Mouse (Mus musculus) frontal cortex, adult (tissue): ENCODE results near the gene Srm.

Experiments used
- ATAC-seq: cut with Nextera tagmentation; 2 replicates; pipeline ENCODE4 v1.9.2; 2017; ENCODE audit warnings: mild to moderate bottlenecking, moderate library complexity, mixed read lengths; ENCODE audit not compliant: low TSS enrichment

Srm gene

GRCm38 (mm10) chr4:148601871-148602270 lies 10.6 kb downstream of the Srm start:
- ATAC-seq: no peak

GRCm38 (mm10) chr4:148602357-148603120 lies 11.2 kb downstream of the Srm start, which contains the start of gene Masp2:
Masp2 (plus strand) TSS chr4:148602554.
- no peak for ATAC-seq

- ATAC-seq: peak; percentile 28
These were observed 12.3 kb downstream of the Srm start for GRCm38 (mm10) chr4:148603376-148604139.

GRCm38 (mm10) chr4:148604141-148604540 lies 12.8 kb downstream of the Srm start:
- ATAC-seq: peak; percentile 81

DNA sequence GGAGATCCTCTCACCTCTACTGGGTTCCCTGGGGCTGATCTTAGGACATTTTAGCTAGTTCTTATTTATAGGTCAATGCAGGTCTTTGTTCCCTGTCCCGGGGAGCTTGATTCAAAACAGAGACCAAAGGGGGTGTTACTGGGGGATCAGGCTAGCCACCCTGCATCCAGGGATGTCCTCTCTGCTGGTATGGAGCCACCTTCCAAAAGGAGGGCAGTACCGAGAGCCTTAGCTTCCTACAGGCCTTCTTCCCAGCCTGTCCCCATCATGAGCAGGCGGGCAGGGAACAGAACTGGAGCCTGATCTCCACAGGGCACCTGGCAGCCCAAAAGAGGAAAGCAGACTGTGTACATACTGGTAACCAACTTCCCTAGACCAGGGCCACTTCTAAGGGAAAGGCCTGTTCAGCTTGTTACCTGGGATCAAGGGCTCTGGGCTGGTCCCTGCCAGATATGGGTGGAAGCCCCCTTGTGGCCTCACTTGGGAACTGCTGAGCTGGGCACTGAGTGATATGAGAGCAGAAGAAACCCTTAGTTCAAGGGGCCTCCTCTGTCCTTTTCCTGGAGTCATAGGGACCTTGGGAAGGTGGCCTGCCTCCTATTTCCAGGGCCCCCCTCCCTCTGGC lies 13.3 kb downstream of the Srm start:
- peak; percentile 32; the same call in 1 of the 2 replicates for ATAC-seq

DNA sequence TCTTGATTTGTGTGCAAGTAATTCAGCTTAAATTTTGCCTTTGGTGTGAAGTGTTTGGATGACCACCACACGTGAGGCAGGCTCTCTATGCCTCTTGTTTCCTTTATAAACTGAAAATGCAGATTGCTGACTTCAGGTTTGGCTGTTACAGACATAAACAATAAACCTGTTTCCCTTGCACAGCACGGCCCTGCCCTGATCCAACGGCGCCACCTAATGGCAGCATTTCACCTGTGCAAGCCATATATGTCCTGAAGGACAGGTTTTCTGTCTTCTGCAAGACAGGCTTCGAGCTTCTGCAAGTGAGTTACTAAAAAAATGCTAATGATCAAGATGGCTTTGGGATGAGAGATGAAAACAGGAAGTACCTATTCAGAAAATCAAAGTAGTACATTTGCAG lies 16.5 kb downstream of the Srm start:
- 0 out of 2 replicates have a peak, but pooled peaks have one; percentile 35 for ATAC-seq

- no peak for ATAC-seq
These were observed 18.5 kb downstream of the Srm start for GRCm38 (mm10) chr4:148609805-148610204.

DNA sequence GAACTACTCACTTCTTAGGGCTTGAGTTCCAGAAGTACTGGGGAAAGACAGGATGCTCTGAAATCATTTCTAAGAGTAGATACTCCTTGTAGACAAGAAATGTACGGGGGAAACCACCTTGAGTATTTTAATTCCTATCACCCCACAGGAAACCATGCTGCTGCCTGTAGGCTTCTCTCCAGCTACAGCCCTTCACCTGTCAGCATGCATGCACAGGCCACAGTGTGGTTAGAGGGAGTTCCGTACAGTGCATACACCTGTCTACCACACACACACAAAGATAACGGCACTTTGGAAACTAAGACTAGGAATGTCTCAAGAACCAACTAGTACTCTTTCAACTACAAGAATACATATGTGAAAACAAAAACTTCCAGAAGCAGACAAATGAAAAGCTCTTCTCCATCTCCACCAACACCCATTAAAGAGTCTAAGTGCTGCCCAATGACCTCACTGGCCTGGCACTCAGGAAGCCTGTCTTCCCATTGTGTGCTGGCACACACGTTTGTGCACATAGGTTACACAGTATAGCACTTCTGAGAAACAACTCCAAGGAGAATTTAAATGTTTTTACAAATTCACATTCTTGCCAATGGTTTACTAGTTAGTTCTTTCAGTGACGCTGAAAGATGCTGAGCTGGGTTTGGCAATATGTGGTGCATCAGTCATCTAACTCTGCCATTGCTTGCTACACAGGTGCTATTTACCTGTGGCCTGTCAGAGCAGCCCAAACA lies 19.5 kb downstream of the Srm start:
- no peak for ATAC-seq

- no peak for ATAC-seq
These were observed 21.3 kb downstream of the Srm start for GRCm38 (mm10) chr4:148612557-148612956.

DNA sequence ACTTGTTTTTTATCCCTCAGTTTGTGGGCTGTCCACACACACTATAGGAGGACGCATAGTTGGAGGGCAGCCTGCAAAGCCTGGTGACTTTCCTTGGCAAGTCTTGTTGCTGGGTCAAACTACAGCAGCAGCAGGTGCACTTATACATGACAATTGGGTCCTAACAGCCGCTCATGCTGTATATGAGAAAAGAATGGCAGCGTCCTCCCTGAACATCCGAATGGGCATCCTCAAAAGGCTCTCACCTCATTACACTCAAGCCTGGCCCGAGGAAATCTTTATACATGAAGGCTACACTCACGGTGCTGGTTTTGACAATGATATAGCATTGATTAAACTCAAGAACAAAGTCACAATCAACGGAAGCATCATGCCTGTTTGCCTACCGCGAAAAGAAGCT lies 22.4 kb downstream of the Srm start:
- no peak for ATAC-seq

DNA sequence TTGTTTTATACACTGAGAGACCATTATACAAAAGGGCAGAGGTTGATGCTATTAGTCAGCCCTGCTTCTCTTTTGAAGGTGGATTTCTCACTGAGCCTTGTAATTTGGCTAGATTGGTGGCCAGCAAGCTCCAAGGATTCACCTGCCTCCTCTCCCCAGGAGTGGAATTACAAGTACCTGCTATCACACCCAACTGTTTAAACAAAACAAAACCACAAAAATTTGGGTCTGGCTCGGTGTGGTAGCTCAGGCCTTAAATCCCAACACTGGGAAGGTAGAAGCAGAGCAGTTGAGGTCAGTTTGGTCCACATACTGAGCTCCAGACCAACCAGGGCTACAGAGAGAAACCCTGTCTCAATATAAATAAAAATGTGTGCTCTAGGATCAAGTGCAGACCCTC lies 28.5 kb downstream of the Srm start:
- no peak for ATAC-seq

- ATAC-seq: no peak
These were observed 29.4 kb downstream of the Srm start for GRCm38 (mm10) chr4:148620718-148621117.

DNA sequence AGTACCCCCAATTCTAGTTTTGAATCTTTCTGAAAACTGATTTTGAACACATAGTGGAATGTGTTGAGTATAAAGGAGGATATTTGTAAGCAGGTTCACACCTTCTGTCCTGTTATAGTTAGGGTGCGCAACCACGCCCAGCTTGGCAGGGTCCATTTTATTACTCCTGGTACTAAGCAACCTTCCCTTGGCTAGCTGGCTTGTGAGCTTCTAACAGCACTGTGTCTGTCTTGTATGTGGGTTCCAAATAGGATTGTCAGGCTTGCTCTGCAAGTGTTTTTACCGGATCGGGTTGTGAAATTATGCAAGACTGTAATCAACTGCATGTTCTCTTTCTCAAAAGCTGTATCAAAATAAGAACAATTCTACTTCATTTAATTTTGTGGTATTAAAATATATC lies 31.2 kb downstream of the Srm start:
- ATAC-seq: no peak

GRCm38 (mm10) chr4:148623609-148624008 lies 32.3 kb downstream of the Srm start:
- no peak for ATAC-seq

DNA sequence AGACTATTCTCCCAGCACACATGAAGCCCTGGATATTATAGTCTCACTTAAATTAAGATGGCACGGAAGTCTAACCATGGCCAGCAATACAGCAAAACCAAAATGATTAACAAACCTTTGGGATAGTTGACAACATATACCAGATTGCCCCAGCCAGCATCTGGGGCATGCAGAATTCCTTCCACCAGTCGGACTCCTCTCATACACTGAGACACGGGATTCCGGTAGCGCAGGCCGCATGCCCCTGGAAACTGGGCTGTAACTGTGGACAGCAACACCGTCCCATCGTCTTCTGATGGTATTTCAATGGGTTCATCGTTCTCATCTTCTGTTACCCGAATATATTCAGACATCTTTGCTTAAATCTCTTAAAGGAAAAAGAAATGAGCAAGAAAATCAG lies 33.7 kb downstream of the Srm start:
- ATAC-seq: no peak

DNA sequence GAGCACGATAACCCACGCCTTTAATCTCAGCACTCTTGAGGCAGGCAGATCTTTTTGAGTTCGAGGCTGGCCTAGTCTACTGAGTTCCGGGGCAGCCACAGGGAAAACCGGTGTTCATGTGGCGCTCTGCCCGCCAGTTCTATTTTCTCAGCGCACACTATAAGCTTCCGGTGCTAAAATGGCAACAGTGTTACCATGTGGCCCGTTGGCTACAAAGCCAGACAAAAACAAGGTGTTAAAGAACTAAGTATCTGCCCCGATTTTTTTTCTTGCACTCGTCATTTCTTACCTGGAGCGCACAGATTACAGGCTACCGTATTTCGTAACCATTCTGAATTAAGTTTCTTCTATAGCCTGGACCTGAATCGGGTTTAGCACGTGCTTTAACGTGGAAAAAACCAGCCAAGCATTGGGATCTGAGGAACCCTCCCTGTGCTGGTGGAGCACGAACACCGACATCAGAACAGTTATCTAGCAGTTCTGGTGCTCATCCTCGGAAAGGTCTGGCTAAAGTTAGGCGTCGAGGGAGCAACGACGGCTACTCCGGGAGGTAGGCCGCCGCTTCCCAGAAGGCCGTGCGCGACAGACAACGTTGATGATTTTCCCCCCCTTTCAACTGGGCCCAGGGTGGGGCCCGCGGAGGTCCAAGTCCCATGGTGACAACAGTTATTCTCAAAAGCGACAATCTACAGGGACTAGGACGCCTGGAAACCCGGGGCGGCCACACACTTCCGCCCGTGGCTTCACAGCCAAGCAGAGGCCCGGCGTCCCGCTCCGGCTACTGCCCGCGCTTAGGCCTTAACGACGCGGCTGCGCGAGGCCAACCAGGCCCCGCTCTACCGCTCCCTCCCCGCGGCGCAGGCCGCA lies 34.7 kb downstream of the Srm start:
- peak; percentile 50 for ATAC-seq

GRCm38 (mm10) chr4:148626623-148627185 lies 35.4 kb downstream of the Srm start, which contains the start of gene Tardbp:
Tardbp (minus strand) TSS chr4:148627019.
- ATAC-seq: peak; percentile 94

DNA sequence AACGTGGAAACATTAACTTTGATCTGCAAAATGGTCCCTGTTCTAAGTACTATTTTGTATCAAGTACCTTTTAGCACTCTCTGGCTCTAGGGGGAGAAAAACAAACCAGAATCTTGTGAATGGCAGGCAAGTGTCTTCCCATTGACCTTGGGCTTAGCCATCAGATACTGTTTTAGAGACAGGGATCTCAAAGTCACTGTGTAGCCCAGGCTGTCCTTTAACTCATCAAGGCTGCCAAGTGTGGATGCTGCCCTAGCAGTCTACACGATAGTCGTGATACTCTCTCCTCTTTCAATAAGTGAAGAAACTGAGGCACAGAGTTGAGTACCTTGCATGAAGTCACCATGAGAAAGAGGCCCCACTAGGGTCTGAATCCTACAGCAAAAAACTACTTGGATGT lies 35.9 kb downstream of the Srm start:
- ATAC-seq: 0 out of 2 replicates have a peak, but pooled peaks have one; percentile 14

DNA sequence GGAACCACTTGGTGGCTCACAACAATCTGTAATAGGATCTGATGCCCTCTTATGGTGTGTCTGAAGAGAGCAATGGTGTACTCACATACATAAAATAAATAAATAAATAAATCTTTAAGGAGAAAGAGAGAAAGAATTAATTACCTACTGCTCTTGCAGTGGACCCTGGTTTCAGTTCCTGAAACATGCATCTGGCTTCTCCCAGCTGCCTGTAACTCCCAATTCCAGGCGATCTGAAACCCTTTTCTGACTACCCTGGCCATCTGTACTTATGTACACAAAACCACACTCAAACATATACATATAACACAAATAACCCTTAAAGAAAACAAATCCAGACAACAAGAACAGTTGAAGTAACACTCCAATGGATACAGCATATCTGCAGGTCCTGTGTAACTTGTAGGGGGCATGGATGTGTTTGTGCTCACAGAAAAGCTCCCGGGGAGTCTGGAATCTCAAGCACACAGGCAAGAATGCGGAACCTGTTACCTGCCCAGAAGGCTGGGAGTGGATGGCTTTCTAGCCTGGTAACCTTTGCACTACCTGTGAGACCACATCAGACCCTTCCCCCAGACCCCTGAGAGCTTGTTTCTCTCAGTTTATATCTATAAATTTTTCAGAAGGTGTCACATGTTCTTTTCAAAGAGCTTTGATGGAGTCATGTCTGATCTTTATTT lies 40.9 kb downstream of the Srm start:
- ATAC-seq: no peak
